Mouse (Mus musculus): ENCODE measurements around the gene Slc25a26. TPM values are rescaled to one million over a fixed set of nuclear protein-coding genes. Genes with fewer than 3 reads are reported as not detected.

Gene Slc25a26
- polyA plus RNA-seq (2014; fragmentation: Nextera tagmentation; extraction: Ambion mirVana): 7.0 and 8.1 TPM in 2 replicates

- peak within 1 kb of the TSS; percentile 43 for H3K9ac ChIP-seq (replicated peaks; ENCODE audit: low read depth, low read length)
- no peaks in the 10 kb centered on the region for H3K36me3 ChIP-seq (ENCODE audit: control insufficient read depth, insufficient read depth, low read length)
- peak; percentile 96 for ATAC-seq (ENCODE audit: insufficient number of reproducible peaks, insufficient read depth, low FRiP score, low read depth)
- peak within 1 kb of the TSS; percentile 71 for H3K4me3 ChIP-seq (ENCODE audit: low read depth, low read length)
- H3K27me3 ChIP-seq (ENCODE audit: control insufficient read depth, insufficient read depth, low read length): no peaks in the 10 kb centered on the region
- H3K9me3 ChIP-seq (ENCODE audit: control insufficient read depth, low read depth, low read length): no peaks in the 10 kb centered on the region
- WGBS: under 1% methylated on average over 37 of the region's 37 CpGs
- H3K27ac ChIP-seq (ENCODE audit: low read length): no peak within 1 kb of the TSS
- 0 out of 2 replicates have a peak, but pooled peaks cover 3% of the 10 kb centered on the region for H3K4me1 ChIP-seq (ENCODE audit: control insufficient read depth, insufficient read depth, low read length)
- H3K4me2 ChIP-seq (replicated peaks; ENCODE audit: low read depth, low read length): peak within 1 kb of the TSS; percentile 45
Observed at GRCm38 (mm10) chr6:94499897-94500623, at the start of gene Slc25a26. TSS of gene Slc25a26 (plus strand) at chr6:94500331.

GRCm38 (mm10) chr6:94464037-94464891 is 35.9 kb upstream of the Slc25a26 start:
- no peak overlapping the region for H3K27ac ChIP-seq (ENCODE audit: low read length)
- peak overlapping the region; percentile 29; the same call in 1 of the 2 replicates for H3K4me2 ChIP-seq (replicated peaks; ENCODE audit: low read depth, low read length)
- H3K4me3 ChIP-seq (ENCODE audit: low read depth, low read length): no peak overlapping the region

GRCm38 (mm10) chr6:94466508-94467205 is 33.5 kb upstream of the Slc25a26 start:
- H3K4me2 ChIP-seq (replicated peaks; ENCODE audit: low read depth, low read length): no peak overlapping the region
- no peak overlapping the region for H3K27ac ChIP-seq (ENCODE audit: low read length)
- H3K36me3 ChIP-seq (ENCODE audit: control insufficient read depth, insufficient read depth, low read length): no peaks in the 10 kb centered on the region
- ATAC-seq (ENCODE audit: insufficient number of reproducible peaks, insufficient read depth, low FRiP score, low read depth): no peak
- no peaks in the 10 kb centered on the region for H3K27me3 ChIP-seq (ENCODE audit: control insufficient read depth, insufficient read depth, low read length)
- H3K9me3 ChIP-seq (ENCODE audit: control insufficient read depth, low read depth, low read length): no peaks in the 10 kb centered on the region
- no peak overlapping the region for H3K4me3 ChIP-seq (ENCODE audit: low read depth, low read length)
- H3K4me1 ChIP-seq (ENCODE audit: control insufficient read depth, insufficient read depth, low read length): no peaks in the 10 kb centered on the region
- WGBS: 34% methylated on average over 5 of the region's 5 CpGs
- H3K9ac ChIP-seq (replicated peaks; ENCODE audit: low read depth, low read length): no peak overlapping the region

More at GRCm38 (mm10) chr6:94464037-94464891, 35.9 kb upstream of the Slc25a26 start:
- no peaks in the 10 kb centered on the region for H3K36me3 ChIP-seq (ENCODE audit: control insufficient read depth, insufficient read depth, low read length)
- H3K9me3 ChIP-seq (ENCODE audit: control insufficient read depth, low read depth, low read length): no peaks in the 10 kb centered on the region
- ATAC-seq (ENCODE audit: insufficient number of reproducible peaks, insufficient read depth, low FRiP score, low read depth): peak; percentile 56; the same call in 1 of the 2 replicates
- no peaks in the 10 kb centered on the region for H3K4me1 ChIP-seq (ENCODE audit: control insufficient read depth, insufficient read depth, low read length)
- no peak overlapping the region for H3K9ac ChIP-seq (replicated peaks; ENCODE audit: low read depth, low read length)
- no peaks in the 10 kb centered on the region for H3K27me3 ChIP-seq (ENCODE audit: control insufficient read depth, insufficient read depth, low read length)
- WGBS: 12% methylated on average over 12 of the region's 12 CpGs

- H3K27me3 ChIP-seq (ENCODE audit: control insufficient read depth, insufficient read depth, low read length): no peaks in the 10 kb centered on the region
- no peak for ATAC-seq (ENCODE audit: insufficient number of reproducible peaks, insufficient read depth, low FRiP score, low read depth)
Observed at GRCm38 (mm10) chr6:94492739-94493138, 7.4 kb upstream of the Slc25a26 start.

GRCm38 (mm10) chr6:94503963-94504362 is 3.8 kb downstream of the Slc25a26 start:
- no peak for ATAC-seq (ENCODE audit: insufficient number of reproducible peaks, insufficient read depth, low FRiP score, low read depth)
- Histone ChIP-seq H3K9me3 (ENCODE audit: control insufficient read depth, low read depth, low read length) (no peaks in the 10 kb centered on the region), H3K27ac (ENCODE audit: low read length) (no peak overlapping the region), H3K36me3 (ENCODE audit: control insufficient read depth, insufficient read depth, low read length) (0 out of 2 replicates have a peak, but pooled peaks cover 2% of the 10 kb centered on the region), H3K9ac (replicated peaks; ENCODE audit: low read depth, low read length) (no peak overlapping the region), H3K27me3 (ENCODE audit: control insufficient read depth, insufficient read depth, low read length) (no peaks in the 10 kb centered on the region), H3K4me2 (replicated peaks; ENCODE audit: low read depth, low read length) (no peak overlapping the region), H3K4me3 (ENCODE audit: low read depth, low read length) (no peak overlapping the region), H3K4me1 (ENCODE audit: control insufficient read depth, insufficient read depth, low read length) (0 out of 2 replicates have a peak, but pooled peaks cover 3% of the 10 kb centered on the region)
- 61% methylated on average over 6 of the region's 6 CpGs for WGBS

More at GRCm38 (mm10) chr6:94492739-94493138, 7.4 kb upstream of the Slc25a26 start:
- H3K9me3 ChIP-seq (ENCODE audit: control insufficient read depth, low read depth, low read length): no peaks in the 10 kb centered on the region
- H3K9ac ChIP-seq (replicated peaks; ENCODE audit: low read depth, low read length): no peak overlapping the region
- H3K4me2 ChIP-seq (replicated peaks; ENCODE audit: low read depth, low read length): no peak overlapping the region
- WGBS: 69% methylated on average over 2 of the region's 2 CpGs
- no peak overlapping the region for H3K4me3 ChIP-seq (ENCODE audit: low read depth, low read length)
- no peaks in the 10 kb centered on the region for H3K36me3 ChIP-seq (ENCODE audit: control insufficient read depth, insufficient read depth, low read length)
- H3K4me1 ChIP-seq (ENCODE audit: control insufficient read depth, insufficient read depth, low read length): no peaks in the 10 kb centered on the region
- H3K27ac ChIP-seq (ENCODE audit: low read length): no peak overlapping the region

- no peak overlapping the region for H3K4me3 ChIP-seq (ENCODE audit: low read depth, low read length)
- H3K4me1 ChIP-seq (ENCODE audit: control insufficient read depth, insufficient read depth, low read length): no peaks in the 10 kb centered on the region
- ATAC-seq (ENCODE audit: insufficient number of reproducible peaks, insufficient read depth, low FRiP score, low read depth): no peak
- no peak overlapping the region for H3K27ac ChIP-seq (ENCODE audit: low read length)
- 89% methylated on average over 6 of the region's 6 CpGs for WGBS
- H3K36me3 ChIP-seq (ENCODE audit: control insufficient read depth, insufficient read depth, low read length): 0 out of 2 replicates have a peak, but pooled peaks cover 2% of the 10 kb centered on the region
- H3K27me3 ChIP-seq (ENCODE audit: control insufficient read depth, insufficient read depth, low read length): no peaks in the 10 kb centered on the region
- H3K9me3 ChIP-seq (ENCODE audit: control insufficient read depth, low read depth, low read length): no peaks in the 10 kb centered on the region
- no peak overlapping the region for H3K9ac ChIP-seq (replicated peaks; ENCODE audit: low read depth, low read length)
- H3K4me2 ChIP-seq (replicated peaks; ENCODE audit: low read depth, low read length): no peak overlapping the region
Observed at GRCm38 (mm10) chr6:94507921-94508320, 7.8 kb downstream of the Slc25a26 start.

- Histone ChIP-seq H3K27me3 (ENCODE audit: control insufficient read depth, insufficient read depth, low read length) (no peaks in the 10 kb centered on the region), H3K9me3 (ENCODE audit: control insufficient read depth, low read depth, low read length) (no peaks in the 10 kb centered on the region), H3K36me3 (ENCODE audit: control insufficient read depth, insufficient read depth, low read length) (0 out of 2 replicates have a peak, but pooled peaks cover 2% of the 10 kb centered on the region), H3K27ac (ENCODE audit: low read length) (no peak overlapping the region), H3K9ac (replicated peaks; ENCODE audit: low read depth, low read length) (no peak overlapping the region), H3K4me2 (replicated peaks; ENCODE audit: low read depth, low read length) (no peak overlapping the region), H3K4me1 (ENCODE audit: control insufficient read depth, insufficient read depth, low read length) (no peaks in the 10 kb centered on the region), H3K4me3 (ENCODE audit: low read depth, low read length) (no peak overlapping the region)
- WGBS: 83% methylated on average over 2 of the region's 2 CpGs
- ATAC-seq (ENCODE audit: insufficient number of reproducible peaks, insufficient read depth, low FRiP score, low read depth): no peak
Observed at GRCm38 (mm10) chr6:94508807-94509206, 8.7 kb downstream of the Slc25a26 start.

- WGBS: 81% methylated on average over 6 of the region's 6 CpGs
Observed at GRCm38 (mm10) chr6:94509220-94509619, 9.1 kb downstream of the Slc25a26 start.

More at GRCm38 (mm10) chr6:94509220-94509619, 9.1 kb downstream of the Slc25a26 start:
- no peaks in the 10 kb centered on the region for H3K27me3 ChIP-seq (ENCODE audit: control insufficient read depth, insufficient read depth, low read length)
- H3K36me3 ChIP-seq (ENCODE audit: control insufficient read depth, insufficient read depth, low read length): 0 out of 2 replicates have a peak, but pooled peaks cover 2% of the 10 kb centered on the region
- no peaks in the 10 kb centered on the region for H3K9me3 ChIP-seq (ENCODE audit: control insufficient read depth, low read depth, low read length)
- H3K27ac ChIP-seq (ENCODE audit: low read length): no peak overlapping the region
- no peak overlapping the region for H3K9ac ChIP-seq (replicated peaks; ENCODE audit: low read depth, low read length)
- no peak overlapping the region for H3K4me3 ChIP-seq (ENCODE audit: low read depth, low read length)
- no peak overlapping the region for H3K4me2 ChIP-seq (replicated peaks; ENCODE audit: low read depth, low read length)
- no peaks in the 10 kb centered on the region for H3K4me1 ChIP-seq (ENCODE audit: control insufficient read depth, insufficient read depth, low read length)
- ATAC-seq (ENCODE audit: insufficient number of reproducible peaks, insufficient read depth, low FRiP score, low read depth): no peak
